Mouse (Mus musculus) liver, adult 2 months (tissue): ENCODE data around the gene 6030468B19Rik.

Experiments
- CTCF ChIP-seq: fragments of 200-500 bp; IDR thresholded peaks from 2 replicates; pipeline ENCODE4 v1.5.1; 2011; ENCODE audit warnings: low read depth, low read length, control low read depth
- POLR2A ChIP-seq: fragments of 200-500 bp; IDR thresholded peaks from 2 replicates; pipeline ENCODE4 v1.6.1; 2011; ENCODE audit warnings: low read length, control low read depth; ENCODE audit not compliant: insufficient read depth; ENCODE audit errors: extremely low read depth

DNA sequence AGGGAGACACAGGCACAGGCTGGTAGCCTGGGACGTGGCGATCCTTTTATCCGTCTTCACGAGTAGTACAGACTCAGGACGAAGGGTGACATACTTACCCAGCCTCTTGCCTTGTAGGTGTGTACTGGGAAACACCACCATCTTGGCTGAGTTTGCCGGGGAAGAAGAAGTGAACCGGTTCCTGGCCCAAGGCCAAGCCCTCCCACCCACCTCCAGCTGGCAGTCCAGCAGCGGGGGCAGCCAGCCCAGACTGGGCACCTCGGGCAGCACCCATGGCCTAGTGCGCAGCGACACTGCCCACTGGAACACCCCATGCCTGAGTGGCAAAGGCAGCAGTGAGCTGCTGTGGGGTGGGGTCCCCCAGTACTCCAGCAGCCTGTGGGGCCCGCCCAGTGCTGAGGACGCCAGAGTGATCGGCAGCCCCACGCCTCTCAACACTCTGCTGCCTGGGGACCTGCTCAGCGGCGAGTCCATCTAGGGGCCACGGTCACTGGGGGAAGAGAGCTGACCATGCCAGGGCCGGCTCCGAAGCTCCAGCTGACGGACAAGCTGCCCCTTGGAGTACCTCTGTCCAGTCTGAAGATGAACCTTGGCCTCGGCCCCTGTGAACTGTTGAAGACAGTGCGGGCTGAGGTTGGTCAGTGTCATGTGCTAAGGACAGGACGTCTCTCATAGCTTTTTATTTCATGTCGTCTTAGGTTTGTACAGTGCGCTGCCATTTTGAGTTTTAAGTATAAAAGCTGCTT is 36.9 kb upstream of the 6030468B19Rik start:
- TF ChIP-seq CTCF (no peak), POLR2A (no peak)
